Mouse (Mus musculus) retina, postnatal 7 days (tissue): Measurements from ENCODE around the gene Il20.
A peak's percentile ranks its signal among the peaks of the same experiment; 100 is the strongest.

Experiments used
- DNase-seq: peaks from one replicate; pipeline ENCODE4 v3.0.0-alpha.2; 2012; ENCODE audit warnings: low read depth, low spot score

Gene Il20

GRCm38 (mm10) chr1:130911401-130912010, at the start of gene Il20:
Il20 (minus strand) TSS chr1:130911451.
- no peak for DNase-seq

GRCm38 (mm10) chr1:130946920-130947319, 35.7 kb upstream of the Il20 start:
- DNase-seq = no peak

- no peak for DNase-seq
Observed at GRCm38 (mm10) chr1:130941801-130942200, 30.6 kb upstream of the Il20 start.

DNA sequence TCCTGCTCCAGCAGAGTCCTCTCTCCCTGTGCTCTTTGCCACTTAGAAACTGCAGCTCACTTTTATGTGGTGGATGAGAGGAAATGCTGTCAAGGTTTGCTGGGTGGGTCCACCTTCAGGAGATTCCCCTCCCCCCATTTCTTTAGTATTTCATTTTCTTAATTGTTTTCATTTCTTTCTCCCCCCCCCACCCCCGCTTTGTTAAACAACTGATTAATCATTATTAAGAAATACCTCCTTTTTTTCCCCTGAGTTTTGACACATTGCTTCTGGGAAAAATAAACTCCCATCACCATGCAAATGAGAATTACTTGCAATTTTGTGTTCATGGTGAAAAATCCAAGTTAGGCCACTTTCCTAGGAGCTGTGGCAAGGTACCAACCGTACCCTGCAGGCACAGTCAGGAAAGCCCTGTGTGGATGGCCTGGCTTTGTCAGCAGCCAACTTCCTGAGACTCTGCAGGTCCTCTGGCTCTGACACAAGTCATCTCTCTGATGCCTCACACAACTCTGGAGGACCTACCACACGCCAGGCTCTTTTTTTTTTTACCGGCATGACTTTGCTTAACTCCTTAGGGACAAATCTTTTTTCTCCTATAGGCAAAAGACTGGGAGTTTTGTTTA, 28.9 kb upstream of the Il20 start, which contains the start of gene Il19:
Il19 (minus strand) TSS at position 51 of the 623 bp plus-strand sequence.
- no peak for DNase-seq

DNA sequence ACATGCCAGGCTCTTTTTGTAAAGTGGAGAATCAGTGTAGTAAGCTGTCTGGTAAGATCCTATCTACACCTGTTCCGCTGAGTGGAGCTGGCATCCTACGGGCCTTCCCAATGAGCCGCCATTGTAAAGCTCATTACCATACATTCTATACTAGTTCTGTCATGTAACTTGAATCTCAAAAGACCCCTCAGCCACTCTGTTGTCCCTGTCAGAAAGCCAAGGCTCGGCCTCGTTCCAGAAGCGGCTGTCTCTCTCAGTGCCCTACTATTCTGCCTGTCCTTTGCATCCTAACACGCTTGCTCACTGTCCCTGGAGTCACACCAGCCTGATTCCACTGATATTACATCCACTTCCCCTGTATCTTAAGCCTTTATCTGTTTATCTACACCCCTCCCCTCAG, 26.9 kb upstream of the Il20 start:
- no peak for DNase-seq

DNA sequence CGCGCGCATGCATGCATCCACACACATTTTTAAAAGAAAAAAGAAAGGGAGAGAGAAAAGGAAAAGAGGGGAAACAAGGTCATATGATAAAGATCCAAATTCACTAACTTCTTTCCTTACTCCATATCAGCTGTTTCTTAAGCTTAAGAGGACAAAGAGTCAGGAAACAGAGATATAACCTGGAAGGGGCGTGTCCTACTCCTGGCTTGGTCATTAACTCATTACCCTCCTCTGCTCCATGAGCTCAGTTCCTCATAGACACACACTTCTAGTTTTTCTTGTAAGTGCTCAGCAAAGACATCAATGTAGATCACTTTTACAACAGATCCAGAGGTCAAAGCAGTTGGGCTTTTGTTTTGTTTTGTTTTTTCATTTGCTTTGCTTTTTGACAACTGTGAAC, 25.9 kb upstream of the Il20 start:
- DNase-seq = no peak

DNA sequence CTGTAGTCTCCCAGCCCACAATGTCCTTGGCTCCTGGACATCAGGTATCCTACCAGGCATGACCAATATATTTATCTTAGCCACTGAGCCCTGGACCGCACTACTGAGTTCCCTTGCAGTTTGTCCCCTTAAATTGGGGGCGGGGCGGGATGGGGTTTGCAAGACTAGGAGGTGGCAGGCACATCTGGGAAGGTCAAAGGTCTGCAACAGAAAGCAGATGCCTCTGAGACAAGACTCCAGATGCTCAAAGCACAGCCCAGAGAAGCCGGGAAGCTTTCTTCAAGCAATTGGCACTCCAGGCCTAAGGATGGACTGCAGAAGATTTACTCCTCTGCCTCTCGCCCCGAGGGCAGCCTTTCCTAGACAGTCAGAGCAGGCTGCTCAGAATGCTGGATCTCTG, 25.1 kb upstream of the Il20 start:
- no peak for DNase-seq

- no peak for DNase-seq
Observed at GRCm38 (mm10) chr1:130926484-130926883, 15.2 kb upstream of the Il20 start.

- DNase-seq = no peak
Observed at GRCm38 (mm10) chr1:130918323-130918980, 7.2 kb upstream of the Il20 start.

DNA sequence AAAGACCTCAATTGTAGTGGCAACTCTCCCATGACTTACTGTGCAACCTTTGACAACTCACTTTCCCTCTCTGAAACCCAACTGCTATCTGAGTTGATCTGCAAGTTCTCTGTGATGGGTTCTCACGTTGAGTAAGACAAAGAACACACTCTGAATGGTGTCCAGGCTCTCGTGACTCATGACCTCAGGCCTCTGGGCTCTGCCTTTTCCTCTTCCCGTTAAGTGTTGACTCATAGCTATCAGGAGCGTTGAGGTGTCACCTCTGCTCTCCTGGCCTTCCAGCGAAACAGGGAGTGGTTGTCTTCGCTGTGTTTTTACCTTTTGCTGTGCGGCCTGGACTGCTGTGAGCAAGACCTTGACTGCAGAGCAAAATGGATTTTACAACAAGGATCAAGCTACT, 8.7 kb downstream of the Il20 start:
- no peak for DNase-seq

- no peak for DNase-seq
Observed at GRCm38 (mm10) chr1:130894468-130894867, 16.8 kb downstream of the Il20 start.

DNA sequence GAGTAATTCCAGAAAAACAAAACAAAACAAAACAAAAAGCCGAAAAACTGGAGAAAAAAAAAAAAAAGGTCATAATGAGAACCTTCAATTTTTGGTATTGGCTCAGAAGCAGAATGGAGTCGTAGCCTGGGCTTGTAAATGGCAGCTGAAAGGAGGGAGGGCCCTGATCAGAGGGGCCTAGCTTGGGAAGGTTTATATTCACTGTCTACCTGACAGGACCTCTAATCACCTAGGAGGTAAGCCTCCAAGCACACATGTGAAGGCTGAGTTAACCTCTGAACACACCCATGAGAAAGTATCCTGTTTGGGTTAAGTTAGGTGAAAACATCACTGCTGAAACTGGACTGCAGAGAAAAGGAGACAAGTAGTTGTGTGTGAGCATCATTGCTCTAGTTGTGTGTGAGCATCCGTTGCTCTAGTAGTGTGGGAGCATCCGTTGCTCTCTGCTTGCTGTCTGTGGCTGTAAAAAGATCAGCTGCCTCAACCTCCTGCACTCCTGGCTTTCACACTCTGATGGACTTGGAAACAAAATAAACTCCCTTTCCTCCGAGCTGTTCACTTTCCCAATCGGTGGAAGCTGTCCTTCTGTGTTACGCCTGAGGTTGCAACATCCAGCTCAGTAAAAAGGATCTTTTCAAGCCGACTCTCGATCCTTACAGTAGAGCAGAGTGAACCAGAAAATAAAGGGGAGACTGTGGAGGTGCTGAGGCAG, 17.8 kb downstream of the Il20 start:
- no peak for DNase-seq

DNA sequence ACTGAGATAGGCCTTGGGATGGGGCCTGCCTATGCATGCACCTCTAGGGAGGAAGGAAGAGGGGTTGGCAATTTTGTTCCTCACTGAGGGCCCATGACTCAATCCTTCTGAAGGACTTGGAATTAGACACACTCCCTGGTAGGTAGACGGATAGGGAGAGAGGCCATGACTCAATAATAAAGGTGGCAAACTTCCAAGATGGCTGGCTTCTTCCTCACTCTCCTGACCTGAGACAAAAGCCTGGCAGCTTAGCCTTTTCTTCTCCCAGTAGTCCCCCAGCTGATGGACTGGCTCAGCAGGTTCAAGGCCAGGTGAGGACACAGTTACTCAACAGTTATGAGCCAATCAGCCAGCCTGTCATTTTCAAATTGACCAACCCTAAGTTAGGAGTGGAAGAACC, 18.8 kb downstream of the Il20 start:
- DNase-seq = no peak

GRCm38 (mm10) chr1:130887354-130887753, 23.9 kb downstream of the Il20 start, which contains the start of gene Il24:
Il24 (minus strand) TSS chr1:130887454.
- DNase-seq = no peak

GRCm38 (mm10) chr1:130883146-130883545, 28.1 kb downstream of the Il20 start:
- no peak for DNase-seq

DNA sequence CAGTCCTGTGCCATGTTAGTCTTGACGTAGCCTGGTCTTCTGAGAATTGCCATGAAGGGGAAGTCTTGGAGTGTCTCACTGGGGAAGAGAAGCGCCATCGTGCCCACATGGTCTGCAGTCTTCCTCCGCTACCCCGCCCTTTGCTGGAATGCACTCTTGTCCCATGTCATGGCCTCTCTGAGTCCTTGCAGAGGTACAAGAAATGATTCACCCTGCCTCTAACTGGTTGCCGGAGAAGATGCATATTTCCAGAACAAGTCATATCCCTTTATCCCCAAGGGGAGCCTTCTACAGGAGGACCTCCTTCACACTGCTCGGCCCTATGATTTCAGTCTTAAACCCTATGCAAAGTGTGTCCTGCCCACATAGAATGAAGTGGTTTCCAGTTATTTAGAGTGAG, 31.3 kb downstream of the Il20 start:
- no peak for DNase-seq

DNA sequence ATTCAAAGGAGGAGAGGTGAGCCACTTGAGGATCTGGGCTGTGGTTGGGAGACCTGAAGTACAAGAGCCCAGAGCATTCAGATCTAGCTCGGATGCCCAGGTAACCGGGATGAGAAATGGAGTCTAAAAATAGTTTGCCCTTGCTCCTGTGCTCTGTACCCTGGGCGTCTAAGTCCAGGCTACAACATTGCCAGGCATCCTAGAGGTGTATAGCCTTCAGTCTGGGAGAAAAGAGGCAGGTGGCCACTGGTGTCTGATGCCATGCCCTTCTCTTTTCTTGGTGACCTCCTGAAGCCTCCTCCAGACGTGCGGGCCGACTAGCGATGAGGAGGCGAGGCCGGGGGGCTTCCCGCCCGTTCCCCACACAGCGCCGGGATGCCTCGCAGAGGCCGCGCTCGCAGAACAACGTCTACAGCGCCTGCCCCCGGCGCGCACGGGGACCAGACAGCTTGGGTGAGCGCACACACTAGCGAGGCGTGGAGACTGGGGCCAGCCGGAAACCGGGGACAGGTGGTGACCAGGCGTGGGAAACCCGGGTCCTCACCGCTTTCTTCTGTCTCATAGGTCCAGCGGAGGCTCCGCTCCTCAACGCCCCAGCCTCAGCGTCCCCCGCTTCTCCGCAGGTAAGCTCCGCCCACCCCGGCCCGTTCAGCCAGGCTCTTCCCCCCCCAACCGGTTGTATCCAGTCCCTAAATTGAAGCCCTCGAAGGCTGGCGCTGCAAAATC, 33.2 kb downstream of the Il20 start:
- no peak for DNase-seq

- DNase-seq = peak; percentile 51
Observed at GRCm38 (mm10) chr1:130876931-130877509, 34.2 kb downstream of the Il20 start.

GRCm38 (mm10) chr1:130875910-130876309, 35.3 kb downstream of the Il20 start:
- no peak for DNase-seq

- peak; percentile 49 for DNase-seq
Observed at GRCm38 (mm10) chr1:130875139-130875538, 36.1 kb downstream of the Il20 start.

- no peak for DNase-seq
Observed at GRCm38 (mm10) chr1:130872912-130873311, 38.3 kb downstream of the Il20 start.
